Mouse (Mus musculus): ENCODE results near the gene Ngef.
A peak's percentile ranks its signal among the peaks of the same experiment; 100 is the strongest.

Ngef gene

DNA sequence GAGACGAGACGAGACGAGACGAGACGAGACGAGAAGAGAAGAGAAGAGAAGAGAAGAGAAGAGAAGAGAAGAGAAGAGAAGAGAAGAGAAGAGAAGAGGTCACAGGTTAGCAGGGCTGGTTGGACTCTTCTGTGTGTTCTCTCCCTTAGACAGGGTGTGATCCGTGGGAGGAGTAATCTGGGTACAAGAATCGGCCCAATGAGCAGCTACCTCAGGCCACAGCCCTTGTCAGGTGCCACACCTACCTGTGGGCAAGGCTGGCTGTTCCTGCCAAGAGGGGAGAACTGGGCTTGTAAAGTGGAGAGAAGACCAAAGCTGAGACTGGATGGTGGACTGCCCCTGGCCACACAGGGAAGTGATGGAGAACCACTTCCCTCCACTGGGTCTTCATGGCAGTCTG is 7.9 kb downstream of the Ngef start:
- no peak for DNase-seq (ENCODE audit: low spot score)

DNA sequence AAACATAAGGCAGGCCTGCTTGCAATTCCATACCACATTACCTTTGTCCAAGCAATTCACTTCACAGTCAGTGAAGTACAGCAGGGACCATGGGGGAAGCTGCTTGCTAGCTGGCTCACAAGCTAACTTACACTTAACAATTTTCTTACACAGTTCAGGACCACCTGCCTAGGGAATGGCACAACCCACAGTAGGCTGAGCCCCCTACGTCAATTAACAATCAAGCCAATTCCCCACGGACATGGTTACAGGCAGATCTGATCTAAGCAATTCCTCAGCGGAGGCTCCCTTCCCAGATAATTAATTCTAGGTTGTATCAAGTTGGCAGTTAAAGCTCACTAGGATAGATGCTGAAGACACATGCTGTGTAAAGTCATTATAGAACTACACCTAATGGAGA is 10.7 kb downstream of the Ngef start:
- no peak for DNase-seq (ENCODE audit: low spot score)

DNA sequence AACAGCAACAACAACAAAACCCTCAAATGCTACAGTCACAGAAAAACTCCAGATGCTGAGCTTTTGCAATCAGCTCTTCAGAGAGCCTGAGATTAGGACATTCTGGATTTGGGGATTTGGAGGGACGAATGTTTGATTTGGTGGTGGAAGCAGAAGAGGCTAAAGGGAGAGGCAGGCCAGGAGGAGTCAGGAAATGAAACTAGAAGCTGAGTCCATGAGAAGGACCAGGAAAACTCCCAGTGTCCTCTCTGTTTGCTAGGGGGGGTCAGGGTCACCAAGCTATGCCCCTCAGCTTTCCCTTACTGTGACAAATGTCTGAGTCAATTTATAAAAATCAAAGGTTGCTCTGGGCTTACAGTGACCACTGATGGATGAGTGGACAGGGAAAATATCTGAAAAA is 20.1 kb downstream of the Ngef start:
- DNase-seq (ENCODE audit: low spot score) = no peak

DNA sequence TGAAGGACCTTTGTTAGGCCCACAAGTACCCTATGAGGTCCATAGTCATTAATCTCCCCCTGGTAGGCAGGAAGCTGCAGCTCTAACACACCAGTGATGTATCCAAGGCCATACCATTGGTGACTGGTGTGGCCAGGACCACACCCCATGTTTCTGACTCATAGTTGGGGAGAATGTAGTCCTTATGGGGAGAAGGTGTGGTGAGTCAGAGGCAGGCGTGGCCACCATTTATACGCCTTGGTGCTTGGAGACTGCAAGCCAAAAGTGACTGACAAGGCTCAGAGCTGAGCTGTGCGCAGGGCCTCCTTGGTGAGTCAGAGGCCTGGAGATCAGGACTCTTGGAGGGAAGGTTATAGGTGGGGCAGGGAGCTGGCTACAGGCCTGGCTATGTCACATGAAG is 22.7 kb downstream of the Ngef start:
- no peak for DNase-seq (ENCODE audit: low spot score)

DNA sequence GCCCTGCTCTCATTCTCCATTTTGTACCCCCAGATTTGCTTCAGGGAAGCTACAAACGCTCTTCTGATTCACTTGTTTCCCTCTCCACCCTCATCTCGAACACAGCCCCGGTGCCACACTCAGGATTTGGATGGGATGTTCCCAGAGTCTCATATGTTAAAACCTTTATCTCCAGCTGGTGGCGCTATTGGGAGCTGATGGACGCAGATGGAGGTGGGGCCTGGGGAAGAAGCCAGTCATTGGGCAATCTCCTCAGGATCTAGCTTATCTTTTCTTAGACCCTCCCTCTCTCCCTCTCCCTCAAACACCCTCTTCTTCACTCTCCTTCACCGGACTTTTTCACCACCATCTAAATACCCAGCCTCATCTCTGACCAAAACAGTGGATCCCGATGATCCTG is 32.1 kb downstream of the Ngef start:
- DNase-seq (ENCODE audit: low spot score) = peak; percentile 17

DNA sequence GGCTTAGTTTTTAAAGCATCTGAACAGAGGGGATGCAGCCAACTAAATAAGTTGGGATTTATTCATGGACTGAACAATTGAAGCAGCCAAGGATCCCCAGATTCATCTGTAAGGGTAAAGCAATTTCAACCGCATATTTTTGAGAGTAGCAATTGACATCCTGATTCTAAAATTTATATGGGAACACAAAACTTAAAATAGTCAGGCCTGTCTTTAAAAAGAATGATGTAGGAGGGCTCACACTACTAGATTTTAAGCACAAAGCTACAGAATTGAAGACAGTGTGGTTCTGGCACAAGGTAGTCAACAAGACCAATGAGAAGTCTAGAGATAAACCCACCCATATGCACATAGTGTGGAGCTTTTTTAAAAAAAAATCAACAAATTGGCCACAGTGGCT is 36.7 kb downstream of the Ngef start:
- DNase-seq (ENCODE audit: low spot score) = no peak

DNA sequence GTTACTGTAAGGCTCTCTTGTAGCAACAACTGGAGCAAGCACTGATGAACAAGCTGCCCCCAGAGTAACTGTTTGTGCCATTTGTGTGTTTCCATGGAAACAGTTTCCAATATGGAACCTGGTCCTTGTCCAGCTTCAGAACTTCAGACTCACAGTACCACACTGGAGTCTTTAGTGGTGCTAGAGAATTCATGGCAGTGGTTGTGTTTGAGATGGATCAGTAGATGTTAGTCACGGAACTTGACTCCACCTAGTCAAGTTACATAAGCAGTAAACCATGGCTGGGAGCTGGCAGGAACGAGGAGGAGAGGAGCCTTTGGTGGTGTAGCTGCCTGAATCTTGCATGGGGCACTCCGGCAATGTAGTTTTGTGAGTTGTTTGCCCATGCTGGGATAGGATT is 39.6 kb downstream of the Ngef start:
- no peak for DNase-seq (ENCODE audit: low spot score)

DNA sequence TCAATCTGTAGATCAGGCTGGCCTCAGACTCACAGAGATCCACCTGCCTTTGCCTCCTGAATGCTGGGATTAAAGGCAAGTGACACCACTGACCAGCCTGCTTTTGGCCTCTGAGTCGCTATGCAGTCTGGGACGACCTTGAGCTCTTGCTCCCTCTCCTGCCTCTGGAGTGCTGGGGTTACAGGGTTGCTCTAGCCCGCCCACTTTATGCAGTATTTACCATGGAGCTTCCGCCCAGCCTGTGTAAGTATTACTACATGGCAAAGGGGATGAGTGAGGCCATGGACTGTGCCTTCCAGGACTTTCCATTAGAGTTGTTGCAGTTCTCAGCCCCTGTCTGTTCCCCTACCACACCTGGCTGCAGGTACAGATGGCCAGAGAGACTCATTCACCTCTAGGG is 41.3 kb downstream of the Ngef start:
- no peak for DNase-seq (ENCODE audit: low spot score)

DNA sequence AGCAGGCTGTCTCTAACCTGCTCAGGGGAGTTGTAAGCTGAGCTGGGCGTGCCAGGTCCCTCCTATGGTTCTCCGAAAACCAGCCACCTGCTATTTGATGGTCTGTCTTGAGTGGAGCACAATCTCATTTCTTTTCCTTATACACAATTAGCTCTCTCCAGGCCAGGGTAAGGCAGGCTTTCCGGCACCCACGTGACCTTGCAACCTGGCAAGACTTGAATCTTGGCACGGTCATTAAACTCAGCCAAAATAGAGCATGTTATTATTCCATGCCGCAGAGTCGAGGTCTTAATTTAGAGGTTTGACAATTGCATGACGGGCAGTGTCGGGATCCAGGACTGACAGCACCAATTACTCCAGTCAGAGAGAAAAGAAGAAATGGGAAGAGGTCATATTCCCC is 46.5 kb downstream of the Ngef start:
- DNase-seq (ENCODE audit: low spot score) = no peak

DNA sequence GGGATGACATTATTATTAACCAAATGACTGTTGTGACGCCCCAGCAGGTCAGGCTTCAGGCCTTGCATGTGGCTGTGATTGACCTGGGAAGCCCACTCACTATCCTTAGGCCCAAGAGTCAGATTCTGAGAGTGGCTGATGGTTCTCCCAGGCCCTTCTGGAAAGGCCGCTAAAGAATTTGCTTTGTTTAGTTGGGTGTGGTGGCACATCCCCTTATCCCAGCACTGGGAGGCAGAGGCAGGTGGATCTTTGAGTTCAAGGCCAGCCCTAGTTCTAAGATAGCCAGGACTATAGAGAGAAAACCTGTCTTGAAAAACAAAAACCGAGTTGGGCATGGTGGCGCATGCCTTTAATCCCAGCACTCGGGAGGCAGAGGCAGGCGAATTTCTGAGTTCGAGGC is 48.6 kb downstream of the Ngef start:
- no peak for DNase-seq (ENCODE audit: low spot score)

DNA sequence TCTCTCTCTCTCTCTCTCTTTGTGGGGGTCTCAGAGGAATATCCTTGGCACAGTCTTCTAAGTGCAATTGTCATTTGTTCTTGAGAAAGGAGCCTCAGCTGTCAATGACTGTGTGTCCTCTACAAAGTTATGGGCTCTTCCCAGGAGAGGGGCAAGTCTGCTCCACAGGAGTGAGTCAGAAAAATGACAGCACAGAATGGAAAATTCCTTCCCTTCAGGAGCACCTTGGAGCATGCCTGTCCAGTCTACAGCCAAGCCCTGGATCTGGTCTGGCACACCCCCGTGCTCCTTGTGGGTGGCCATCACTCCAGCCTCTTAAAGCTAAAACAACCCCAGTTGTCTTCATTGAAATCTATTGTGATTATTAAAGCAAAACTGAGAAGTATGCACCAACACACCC is 52.1 kb downstream of the Ngef start:
- DNase-seq (ENCODE audit: low spot score) = no peak

DNA sequence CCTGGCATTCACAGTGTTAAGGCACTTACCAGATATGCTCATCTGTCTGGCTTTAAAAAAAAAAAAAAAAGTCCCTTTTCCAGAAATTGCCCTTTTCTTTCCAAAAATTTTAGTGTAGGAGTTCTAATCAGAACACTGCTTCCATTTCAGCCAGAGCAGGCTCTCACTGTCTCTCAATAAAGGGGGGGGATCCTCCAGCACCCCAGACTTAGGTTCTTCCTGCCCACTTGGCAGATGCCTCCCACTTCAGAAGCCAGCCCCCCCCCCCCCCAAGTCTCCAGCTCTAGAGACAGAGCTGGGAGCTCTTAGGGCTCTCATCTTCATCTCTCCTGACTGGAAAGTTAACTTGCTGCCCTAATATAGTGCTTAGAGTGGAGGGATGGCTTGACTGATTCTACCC is 53.2 kb downstream of the Ngef start:
- no peak for DNase-seq (ENCODE audit: low spot score)

DNA sequence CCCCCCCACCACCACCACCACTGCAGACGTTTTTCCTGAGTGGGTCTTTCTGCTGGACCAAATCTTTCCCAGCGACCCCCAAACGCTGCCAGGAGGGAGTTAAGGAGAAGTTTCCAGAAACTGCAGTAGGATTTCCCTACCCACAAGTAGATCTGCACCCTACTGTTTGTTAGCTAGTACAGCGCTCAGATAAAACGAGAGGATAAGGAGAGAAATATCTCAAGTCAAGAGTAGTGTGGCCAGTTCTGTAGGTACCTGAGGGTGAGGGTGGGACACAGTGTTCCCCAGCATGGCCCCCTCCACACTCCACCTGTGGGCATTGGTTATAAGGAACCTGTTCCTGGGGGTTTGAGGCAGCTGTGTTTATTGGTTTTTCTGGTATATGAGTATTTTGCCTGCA is 62.8 kb downstream of the Ngef start:
- no peak for DNase-seq (ENCODE audit: low spot score)

DNA sequence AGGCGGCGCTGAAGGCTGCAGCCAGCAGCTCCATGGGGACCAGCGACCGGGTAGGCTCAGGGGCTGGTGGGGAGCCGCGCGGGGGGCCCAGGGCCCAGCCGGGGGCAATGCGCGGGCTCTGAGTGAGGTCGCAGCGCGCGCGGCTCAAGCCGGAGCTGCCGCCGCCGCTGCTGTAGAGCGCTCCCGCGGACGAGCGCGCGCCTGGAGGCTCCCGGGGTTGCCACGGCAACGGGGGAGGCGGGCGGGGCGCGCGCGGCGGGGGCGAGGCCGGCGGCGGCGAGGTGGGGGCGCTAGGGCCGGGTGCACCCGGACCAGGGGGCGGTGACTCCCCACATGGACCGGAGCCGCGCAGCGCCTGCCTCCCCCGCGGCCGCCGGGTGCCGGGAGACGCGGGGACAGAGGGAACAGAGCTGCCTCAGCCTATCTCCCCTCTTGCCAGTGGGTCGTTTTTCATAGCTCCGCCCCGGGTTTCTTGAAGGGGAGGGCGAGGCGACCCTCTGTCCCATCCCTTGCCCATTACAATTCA is 63.4 kb downstream of the Ngef start:
- DNase-seq (ENCODE audit: low spot score) = peak; percentile 30

DNA sequence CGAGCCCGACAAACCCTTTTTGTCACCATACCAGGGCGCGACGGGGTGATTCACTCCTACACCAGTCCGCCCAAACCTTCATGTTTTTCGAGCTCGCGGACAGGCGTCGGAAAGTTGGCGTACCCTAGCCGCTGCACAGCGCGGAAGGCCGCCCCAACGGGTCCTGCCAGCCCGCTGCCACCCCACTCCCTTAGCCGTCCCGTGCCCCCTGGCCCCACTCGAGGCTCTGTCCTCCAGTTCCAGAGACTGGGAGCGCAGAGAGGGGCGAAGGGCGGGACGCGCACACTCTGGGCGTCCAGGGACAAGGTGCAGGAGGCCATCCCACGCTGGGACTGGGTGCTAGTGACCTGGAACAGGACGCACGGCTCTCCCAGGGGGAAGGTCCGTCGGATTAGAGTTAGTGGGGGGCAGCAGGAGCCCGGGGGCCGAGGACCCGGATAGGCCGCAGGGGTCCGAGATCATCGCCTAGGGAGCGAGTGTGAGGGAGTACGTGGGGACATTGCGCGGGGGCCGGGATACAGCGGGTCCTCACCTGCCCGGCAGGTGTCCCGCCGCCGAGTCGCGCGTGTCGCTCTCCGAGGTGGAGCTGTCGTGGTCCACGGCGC is 64.0 kb downstream of the Ngef start, which contains the start of gene Neu2:
Neu2 (plus strand) TSS at position 329 of the 605 bp plus-strand sequence.
- no peak for DNase-seq (ENCODE audit: low spot score)

DNA sequence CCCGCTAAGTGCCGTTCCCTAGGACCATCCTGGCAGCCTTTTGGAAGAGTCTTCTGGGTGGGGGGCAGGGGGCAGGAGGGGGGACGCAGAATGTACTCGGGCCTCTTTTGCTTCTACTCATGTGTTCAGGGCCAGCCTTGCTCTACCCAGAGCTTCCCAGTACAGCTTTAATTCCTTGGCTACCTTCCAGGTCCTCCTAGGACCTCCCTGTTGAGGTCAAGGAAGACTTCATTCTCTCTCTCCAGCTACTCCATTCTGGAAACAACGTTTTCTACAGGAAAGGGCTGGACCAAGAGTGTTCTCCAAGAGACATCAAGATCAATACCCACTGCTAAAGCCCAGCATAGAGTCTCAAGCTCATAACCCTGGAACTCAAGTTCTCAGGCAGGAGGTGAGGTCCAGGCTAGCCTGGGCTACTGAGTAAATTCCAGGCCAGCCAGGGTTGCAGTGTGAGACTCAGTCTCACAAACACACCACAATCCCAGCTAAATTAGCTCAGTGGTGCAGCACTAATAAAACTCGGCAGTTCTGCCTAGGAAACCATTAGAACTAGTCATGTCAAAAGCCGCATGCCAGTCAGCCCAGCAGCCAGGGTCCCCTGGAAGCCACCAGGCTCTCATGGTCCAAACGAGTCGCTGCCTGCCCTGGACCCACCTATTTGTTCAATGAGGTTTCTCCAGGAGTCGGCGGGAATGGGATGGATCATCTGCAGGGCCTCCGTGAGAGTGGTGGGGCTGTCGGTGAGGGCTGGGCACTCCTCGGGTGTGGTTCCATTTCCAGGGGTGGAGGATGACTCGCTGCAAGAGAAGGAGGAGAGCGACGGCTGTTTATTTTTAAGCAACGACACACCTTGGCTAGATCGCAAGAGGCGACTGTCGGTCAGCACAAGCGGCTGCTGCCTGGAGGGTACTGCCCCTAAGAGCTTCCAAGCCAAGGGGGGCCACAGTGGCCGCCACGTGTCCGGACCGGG is 64.8 kb downstream of the Ngef start:
- DNase-seq (ENCODE audit: low spot score) = no peak

DNA sequence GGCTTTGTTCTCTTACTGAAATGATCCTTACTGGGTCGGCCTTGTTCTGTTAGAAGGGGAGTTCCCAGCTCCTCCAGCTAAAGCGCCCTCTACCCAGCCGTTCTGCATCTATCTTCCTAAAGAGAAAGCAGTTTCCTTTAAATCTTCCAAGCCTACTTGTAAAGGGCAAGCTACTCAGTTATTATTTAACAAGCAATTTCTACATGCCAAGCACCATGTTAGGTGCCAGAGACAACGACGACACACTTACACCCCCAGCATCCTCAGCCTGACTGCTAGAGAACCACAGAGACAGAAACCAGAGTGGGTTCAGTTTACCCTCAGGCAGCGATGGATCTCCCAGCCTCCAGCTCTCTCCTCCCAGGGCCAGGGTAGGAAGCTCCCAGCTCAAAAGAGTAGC is 65.8 kb downstream of the Ngef start:
- no peak for DNase-seq (ENCODE audit: low spot score)

DNA sequence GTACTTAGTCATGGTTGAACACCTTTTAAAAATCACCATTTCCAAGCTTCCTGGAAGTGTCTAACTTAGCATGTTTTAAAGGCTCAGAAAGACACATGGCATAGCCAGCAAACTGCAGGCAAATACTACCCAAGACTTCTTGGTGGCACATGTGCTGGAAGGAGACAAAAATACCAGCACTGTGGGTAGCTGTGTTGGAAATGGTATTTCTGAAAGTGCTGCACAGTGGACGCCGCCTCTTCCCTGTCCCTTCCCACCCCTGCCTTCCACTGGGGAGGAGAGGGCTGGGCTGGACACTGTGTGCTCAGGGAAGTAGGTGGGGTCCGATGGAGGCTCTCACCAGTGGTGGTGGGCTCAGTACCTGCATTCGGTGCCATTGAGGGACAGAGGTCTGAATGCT is 68.1 kb downstream of the Ngef start:
- no peak for DNase-seq (ENCODE audit: low spot score)

DNA sequence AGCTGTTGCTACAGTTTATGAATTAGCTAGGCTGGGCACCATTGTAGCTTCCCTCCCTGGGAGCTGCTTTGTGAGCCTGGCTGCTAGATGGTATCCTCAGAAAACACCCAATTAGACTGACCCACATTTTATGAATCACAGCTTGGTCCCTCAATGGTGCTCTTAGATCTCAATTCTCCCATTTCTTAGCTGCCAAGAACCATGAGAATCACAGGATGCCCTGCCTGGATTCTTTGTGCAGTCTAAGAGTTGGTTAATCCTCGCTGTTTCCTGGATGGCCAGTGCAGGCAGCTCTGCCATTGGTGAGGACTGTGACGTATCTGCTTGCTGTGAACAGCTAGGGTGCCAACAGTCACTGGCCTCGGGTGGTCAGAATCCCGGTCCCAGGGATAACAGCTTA is 80.1 kb downstream of the Ngef start:
- DNase-seq (ENCODE audit: low spot score) = no peak

DNA sequence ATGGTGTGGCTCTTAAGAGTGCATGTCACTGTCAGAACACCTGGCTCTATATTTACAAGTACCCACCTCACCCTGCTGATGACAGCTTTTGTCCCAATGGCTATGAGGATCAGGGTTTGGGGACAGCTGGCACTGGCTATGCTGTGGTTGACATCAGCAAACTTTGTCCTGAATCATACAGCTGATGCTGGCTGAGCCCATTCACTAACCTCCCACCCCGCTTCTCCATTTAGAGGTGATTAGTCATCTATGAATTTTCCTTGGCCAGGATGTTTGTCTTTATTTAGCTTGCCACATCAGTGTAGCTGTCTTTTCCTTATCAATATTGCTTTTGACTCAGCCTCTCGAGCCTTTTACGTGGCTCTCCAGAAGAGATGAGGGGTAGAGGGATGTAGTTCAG is 81.4 kb downstream of the Ngef start:
- no peak for DNase-seq (ENCODE audit: low spot score)

DNA sequence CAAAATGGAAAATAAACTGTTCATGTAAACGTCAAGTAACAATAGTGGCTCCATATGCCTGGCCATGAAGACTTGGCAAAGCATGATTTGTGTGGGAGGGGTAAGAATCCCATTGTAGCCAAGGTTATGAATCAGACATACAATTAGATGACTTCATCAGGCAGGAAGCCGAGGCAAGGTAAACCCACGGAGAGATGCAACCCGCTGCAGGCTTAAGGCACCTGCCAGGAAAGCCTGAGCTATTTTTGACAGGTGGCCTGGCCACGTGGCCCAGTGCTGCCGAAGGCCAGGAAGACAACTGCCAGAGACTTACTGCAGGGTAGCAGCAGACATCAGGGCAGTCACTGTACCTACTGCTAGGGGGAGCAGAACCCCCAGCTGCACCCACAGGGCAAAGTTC is 87.3 kb downstream of the Ngef start:
- DNase-seq (ENCODE audit: low spot score) = no peak

DNA sequence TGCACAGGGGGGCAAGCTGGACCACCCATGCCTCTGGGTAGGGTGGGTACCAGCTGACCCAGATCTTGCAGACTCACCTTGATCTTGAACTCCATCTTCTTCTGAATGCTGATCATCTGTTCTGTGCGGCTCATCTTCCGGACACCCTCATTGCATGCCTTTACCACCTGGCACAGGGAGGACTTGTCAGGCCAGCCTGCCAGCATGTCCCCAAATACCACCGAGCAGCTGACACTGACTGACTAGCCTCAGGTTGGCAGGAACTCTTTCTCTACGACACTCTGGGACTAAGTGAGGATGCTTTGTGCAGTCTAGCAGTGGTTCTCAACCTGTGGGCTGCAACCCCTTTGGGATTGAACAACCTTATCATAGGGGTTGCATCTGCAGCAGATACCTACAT is 91.1 kb downstream of the Ngef start:
- DNase-seq (ENCODE audit: low spot score) = no peak

DNA sequence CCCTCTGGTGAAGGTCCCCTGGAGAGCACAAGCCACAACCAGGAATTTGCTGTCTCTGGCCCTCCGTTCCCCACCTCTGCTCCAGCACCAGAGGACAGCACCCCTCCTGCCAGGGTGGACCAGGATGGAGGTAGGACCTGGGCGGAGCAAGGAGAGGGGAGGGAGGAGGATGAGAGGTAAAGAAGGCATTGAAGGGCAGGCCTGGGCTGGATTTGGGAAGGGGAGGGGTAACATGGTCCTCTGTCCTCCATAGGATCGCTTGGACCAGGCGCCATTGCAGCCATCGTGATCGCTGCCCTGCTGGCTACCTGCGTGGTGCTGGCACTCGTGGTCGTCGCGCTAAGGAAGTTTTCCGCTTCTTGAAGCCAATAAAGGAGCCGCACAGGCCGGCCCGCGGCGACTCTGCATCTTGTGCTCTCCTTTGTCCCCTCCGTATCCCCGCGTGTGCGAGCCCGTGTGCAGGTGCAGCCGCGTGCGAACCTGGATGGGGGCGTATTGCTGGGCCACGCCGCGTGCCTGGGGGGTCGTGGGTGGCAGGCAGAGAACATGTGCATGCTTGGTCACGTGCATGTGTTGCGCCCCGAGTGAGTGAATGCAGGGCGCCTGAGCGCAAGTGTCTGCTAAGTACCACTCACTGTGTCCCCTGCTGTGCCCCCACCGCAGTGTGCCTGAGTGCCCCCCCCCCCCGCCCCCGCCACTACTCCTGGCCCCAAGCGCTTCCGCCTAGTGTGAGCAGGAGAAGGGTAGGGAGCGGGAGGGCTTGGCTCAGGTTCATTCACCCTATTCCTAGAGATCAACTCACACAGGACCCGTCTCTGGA is 98.4 kb downstream of the Ngef start:
- no peak for DNase-seq (ENCODE audit: low spot score)

Data from ovary, postnatal 14 days (tissue).